Mouse (Mus musculus) midbrain, embryonic 16.5 days (tissue): ENCODE measurements at regions not wholly inside any gene's neighbourhood (a gene's known extent, or its start where the extent isn't known, plus 50 kb on each side); places are given as distances from the start of the nearest gene placed in this dataset.

Experiments used
- ATAC-seq: fragments of 200-750 bp; cut with Nextera tagmentation; 2 replicates; pipeline ENCODE4 v1.8.0; 2017; ENCODE audit warnings: moderate TSS enrichment
- H3K27ac ChIP-seq: fragments of 300-500 bp; sonication (generic); 2 replicates; pipeline ENCODE4 v1.5.1; 2014; ENCODE audit warnings: mild to moderate bottlenecking, low read length, mixed read lengths
- H3K27me3 ChIP-seq: fragments of 300-500 bp; sonication (generic); 2 replicates; pipeline ENCODE4 v1.6.1; 2014; ENCODE audit warnings: low read depth, low read length, mixed read lengths; ENCODE audit not compliant: control insufficient read depth, insufficient read depth
- H3K36me3 ChIP-seq: fragments of 300-500 bp; sonication (generic); 2 replicates; pipeline ENCODE4 v1.6.1; 2014; ENCODE audit warnings: mild to moderate bottlenecking, low read length, moderate library complexity, mixed read lengths; ENCODE audit not compliant: control insufficient read depth, insufficient read depth
- H3K4me1 ChIP-seq: fragments of 300-500 bp; sonication (generic); 2 replicates; pipeline ENCODE4 v1.6.1; 2014; ENCODE audit warnings: mild to moderate bottlenecking, low read length, mixed read lengths; ENCODE audit not compliant: control insufficient read depth, insufficient read depth
- H3K4me2 ChIP-seq: fragments of 300-500 bp; sonication (generic); 2 replicates; pipeline ENCODE4 v1.6.1; 2014; ENCODE audit warnings: mild to moderate bottlenecking, low read length, mixed read lengths
- H3K4me3 ChIP-seq: fragments of 300-500 bp; sonication (generic); 2 replicates; pipeline ENCODE4 v1.5.1; 2014; ENCODE audit warnings: low read depth, mild to moderate bottlenecking, low read length, moderate library complexity, mixed read lengths
- H3K9ac ChIP-seq: fragments of 300-500 bp; sonication (generic); 2 replicates; pipeline ENCODE4 v1.6.1; 2014; ENCODE audit warnings: low read depth, low read length, mixed read lengths
- H3K9me3 ChIP-seq: fragments of 300-500 bp; sonication (generic); replicated peaks from 2 replicates; pipeline ENCODE4 v1.6.1; 2014; ENCODE audit warnings: mild to moderate bottlenecking, low read length, mixed read lengths; ENCODE audit not compliant: control insufficient read depth, poor library complexity, severe bottlenecking
- WGBS: fragments of 180-500 bp; shearing (Covaris S2); extraction: QIAGEN DNeasy Blood & Tissue Kit; methylation state at CpG from one replicate; pipeline ENCODE4 v1.1.7; 2014; 5-methylcytosine and 5-hydroxymethylcytosine counted together

- no peak for ATAC-seq
- Histone ChIP-seq H3K4me1 (no peaks in the 10 kb centered on the region), H3K36me3 (no peaks in the 10 kb centered on the region)
Observed at GRCm38 (mm10) chr3:3746542-3746941, 2004.1 kb upstream of the Gm8797 start.

GRCm38 (mm10) chr3:3751596-3752251 is 1998.9 kb upstream of the Gm8797 start:
- H3K9me3 ChIP-seq: no peaks in the 10 kb centered on the region
- H3K4me2 ChIP-seq: no peak overlapping the region
- no peak overlapping the region for H3K27ac ChIP-seq
- no peak overlapping the region for H3K4me3 ChIP-seq
- peak; percentile 78 for ATAC-seq
- H3K9ac ChIP-seq: no peak overlapping the region
- no peaks in the 10 kb centered on the region for H3K4me1 ChIP-seq
- 11% methylated on average over 5 of the region's 5 CpGs for WGBS
- H3K36me3 ChIP-seq: no peaks in the 10 kb centered on the region
- no peaks in the 10 kb centered on the region for H3K27me3 ChIP-seq

More at GRCm38 (mm10) chr3:3746542-3746941, 2004.1 kb upstream of the Gm8797 start:
- H3K9ac ChIP-seq: no peak overlapping the region
- no peak overlapping the region for H3K4me3 ChIP-seq
- no peak overlapping the region for H3K27ac ChIP-seq
- no peaks in the 10 kb centered on the region for H3K27me3 ChIP-seq
- no peak overlapping the region for H3K4me2 ChIP-seq
- H3K9me3 ChIP-seq: no peaks in the 10 kb centered on the region

DNA sequence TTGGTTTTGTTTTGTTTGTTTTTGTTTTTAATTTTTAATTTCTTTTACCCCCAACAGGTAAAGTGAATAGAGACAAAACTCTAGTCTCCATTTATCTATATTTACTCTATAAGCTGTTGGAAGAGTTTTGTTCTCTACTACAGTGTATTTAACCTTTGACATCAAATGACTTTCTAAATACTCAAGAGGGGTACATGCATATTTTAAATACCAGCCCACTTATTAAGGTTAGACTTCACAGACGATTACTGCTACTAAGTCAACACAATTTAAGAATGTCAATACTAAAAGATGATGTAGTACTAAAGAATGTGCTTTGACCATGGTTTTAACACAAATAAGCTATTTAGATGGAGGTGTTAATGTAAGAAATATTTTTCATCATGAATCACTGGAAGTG is 1989.3 kb upstream of the Gm8797 start:
- no peaks in the 10 kb centered on the region for H3K36me3 ChIP-seq
- ATAC-seq: no peak
- 60% methylated on average over 1 of the region's 1 CpGs for WGBS

GRCm38 (mm10) chr3:3784200-3784599 is 1966.4 kb upstream of the Gm8797 start:
- no peaks in the 10 kb centered on the region for H3K27me3 ChIP-seq
- no peak for ATAC-seq
- no peaks in the 10 kb centered on the region for H3K9me3 ChIP-seq
- no peak overlapping the region for H3K9ac ChIP-seq
- H3K4me2 ChIP-seq: no peak overlapping the region
- H3K36me3 ChIP-seq: no peaks in the 10 kb centered on the region
- no peak overlapping the region for H3K27ac ChIP-seq
- 66% methylated on average over 3 of the region's 3 CpGs for WGBS
- no peaks in the 10 kb centered on the region for H3K4me1 ChIP-seq
- H3K4me3 ChIP-seq: no peak overlapping the region

More for the DNA sequence above, 1989.3 kb upstream of the Gm8797 start:
- no peak overlapping the region for H3K27ac ChIP-seq
- no peak overlapping the region for H3K4me2 ChIP-seq
- no peaks in the 10 kb centered on the region for H3K27me3 ChIP-seq
- no peak overlapping the region for H3K9ac ChIP-seq
- no peaks in the 10 kb centered on the region for H3K9me3 ChIP-seq
- H3K4me3 ChIP-seq: no peak overlapping the region
- no peaks in the 10 kb centered on the region for H3K4me1 ChIP-seq

- Histone ChIP-seq H3K27ac (no peak overlapping the region), H3K4me2 (no peak overlapping the region), H3K4me3 (no peak overlapping the region), H3K9me3 (no peaks in the 10 kb centered on the region), H3K27me3 (no peaks in the 10 kb centered on the region), H3K9ac (no peak overlapping the region), H3K4me1 (no peaks in the 10 kb centered on the region), H3K36me3 (no peaks in the 10 kb centered on the region)
- ATAC-seq: no peak
- WGBS: 60% methylated on average over 2 of the region's 2 CpGs
Observed at GRCm38 (mm10) chr3:3786039-3786438, 1964.6 kb upstream of the Gm8797 start.

DNA sequence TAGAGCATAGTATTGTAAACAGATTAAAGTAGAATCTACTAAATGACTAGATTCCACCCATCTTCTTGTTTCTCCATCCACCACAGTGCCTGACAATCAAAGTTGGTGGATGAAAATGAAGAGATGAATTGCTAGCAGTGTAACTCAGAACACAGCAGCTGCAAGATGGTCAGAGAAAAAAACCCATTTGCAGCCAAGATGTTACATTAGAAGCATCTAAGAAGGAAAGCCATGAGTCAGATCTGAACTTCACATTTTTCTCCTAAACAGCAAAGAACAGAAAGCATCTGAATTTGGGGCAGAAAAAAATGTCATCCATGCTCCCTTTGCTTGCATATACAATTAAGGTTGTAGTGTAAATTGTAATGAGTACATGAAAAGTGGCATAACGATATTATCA is 1942.8 kb upstream of the Gm8797 start:
- H3K4me1 ChIP-seq: no peaks in the 10 kb centered on the region
- 93% methylated on average over 1 of the region's 1 CpGs for WGBS
- H3K4me2 ChIP-seq: no peak overlapping the region
- no peak overlapping the region for H3K27ac ChIP-seq
- no peak for ATAC-seq
- H3K9me3 ChIP-seq: no peaks in the 10 kb centered on the region
- no peaks in the 10 kb centered on the region for H3K36me3 ChIP-seq
- H3K27me3 ChIP-seq: no peaks in the 10 kb centered on the region
- H3K4me3 ChIP-seq: no peak overlapping the region
- no peak overlapping the region for H3K9ac ChIP-seq

GRCm38 (mm10) chr3:3829020-3829419 is 1921.6 kb upstream of the Gm8797 start:
- WGBS: 81% methylated on average over 4 of the region's 4 CpGs
- H3K4me3 ChIP-seq: no peak overlapping the region
- ATAC-seq: no peak

GRCm38 (mm10) chr3:3831411-3832286 is 1919.0 kb upstream of the Gm8797 start:
- no peak overlapping the region for H3K9ac ChIP-seq
- no peaks in the 10 kb centered on the region for H3K36me3 ChIP-seq
- WGBS: 73% methylated on average over 7 of the region's 7 CpGs
- no peak overlapping the region for H3K4me2 ChIP-seq
- H3K27ac ChIP-seq: no peak overlapping the region
- no peak overlapping the region for H3K4me3 ChIP-seq
- ATAC-seq: peak; percentile 80
- H3K4me1 ChIP-seq: no peaks in the 10 kb centered on the region
- H3K9me3 ChIP-seq: no peaks in the 10 kb centered on the region
- no peaks in the 10 kb centered on the region for H3K27me3 ChIP-seq

More at GRCm38 (mm10) chr3:3829020-3829419, 1921.6 kb upstream of the Gm8797 start:
- no peaks in the 10 kb centered on the region for H3K36me3 ChIP-seq
- H3K9ac ChIP-seq: no peak overlapping the region
- no peaks in the 10 kb centered on the region for H3K9me3 ChIP-seq
- no peaks in the 10 kb centered on the region for H3K4me1 ChIP-seq
- no peaks in the 10 kb centered on the region for H3K27me3 ChIP-seq
- H3K4me2 ChIP-seq: no peak overlapping the region
- H3K27ac ChIP-seq: no peak overlapping the region
